Mouse (Mus musculus): ENCODE data around the gene Epas1. TPM values are rescaled to one million over a fixed set of nuclear protein-coding genes. Genes with fewer than 3 reads are reported as not detected.

Gene Epas1
- polyA plus RNA-seq, 1 experiment from 2014 or later, result 12.6 TPM

DNA sequence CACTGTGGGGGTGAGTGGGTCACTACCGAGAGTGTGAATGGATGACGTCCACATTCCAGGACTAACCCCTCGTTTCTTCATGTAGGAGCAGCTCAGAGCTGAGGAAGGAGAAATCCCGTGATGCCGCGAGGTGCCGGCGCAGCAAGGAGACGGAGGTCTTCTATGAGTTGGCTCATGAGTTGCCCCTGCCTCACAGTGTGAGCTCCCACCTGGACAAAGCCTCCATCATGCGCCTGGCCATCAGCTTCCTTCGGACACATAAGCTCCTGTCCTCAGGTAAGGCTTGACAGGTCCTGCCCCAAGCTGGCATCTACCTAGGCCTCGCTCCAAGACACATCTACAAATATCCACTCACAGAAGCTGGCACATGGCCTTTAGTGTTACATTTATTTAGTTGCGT is 43.5 kb downstream of the Epas1 start:
- Histone ChIP-seq H3K27ac (no peak overlapping the region), H3K9ac (no peak overlapping the region), H3K4me2 (replicated peaks) (no peak overlapping the region), H3K4me3 (replicated peaks; ENCODE audit: low read length) (no peak overlapping the region), H3K9me3 (ENCODE audit: control insufficient read depth, low read length) (no peaks in the 10 kb centered on the region), H3K4me1 (replicated peaks; ENCODE audit: control insufficient read depth, insufficient read depth, low read length) (no peaks in the 10 kb centered on the region), H3K27me3 (ENCODE audit: control insufficient read depth, insufficient read depth, low read length) (no peaks in the 10 kb centered on the region), H3K36me3 (replicated peaks; ENCODE audit: control insufficient read depth, insufficient read depth) (no peaks in the 10 kb centered on the region)
- DNase-seq (ENCODE audit: low spot score) (no peak), ATAC-seq (ENCODE audit: low FRiP score) (no peak)
- WGBS, result 93% methylated on average over 13 of the region's 13 CpGs

DNA sequence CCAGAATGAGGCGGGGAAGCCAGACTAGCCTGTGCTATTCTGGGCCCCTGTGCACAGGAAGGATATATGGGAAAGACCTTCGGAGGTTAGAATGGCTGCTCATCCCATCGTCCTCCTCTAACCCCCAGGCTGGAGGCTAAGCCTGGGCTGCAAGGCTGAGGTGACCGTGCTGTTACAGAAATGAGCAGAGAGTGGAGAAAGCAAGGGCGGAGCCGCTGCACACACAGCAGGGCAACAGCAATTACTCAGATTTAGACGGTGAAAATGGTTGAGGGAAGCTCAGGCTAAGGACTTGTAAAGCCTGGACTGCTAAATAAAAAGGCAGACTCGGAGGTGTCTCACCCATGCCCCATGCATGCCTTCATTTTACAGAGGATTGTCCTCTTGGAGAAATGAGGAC is 45.0 kb downstream of the Epas1 start:
- ATAC-seq (ENCODE audit: low FRiP score) (no peak), DNase-seq (ENCODE audit: low spot score) (no peak)
- Histone ChIP-seq H3K4me3 (replicated peaks; ENCODE audit: low read length) (no peak overlapping the region), H3K36me3 (replicated peaks; ENCODE audit: control insufficient read depth, insufficient read depth) (no peaks in the 10 kb centered on the region), H3K9ac (no peak overlapping the region), H3K4me1 (replicated peaks; ENCODE audit: control insufficient read depth, insufficient read depth, low read length) (no peaks in the 10 kb centered on the region; the same call in 1 of the 2 replicates), H3K27ac (no peak overlapping the region), H3K27me3 (ENCODE audit: control insufficient read depth, insufficient read depth, low read length) (no peaks in the 10 kb centered on the region), H3K4me2 (replicated peaks) (no peak overlapping the region), H3K9me3 (ENCODE audit: control insufficient read depth, low read length) (no peaks in the 10 kb centered on the region)
- 66% methylated on average over 8 of the region's 8 CpGs for WGBS

DNA sequence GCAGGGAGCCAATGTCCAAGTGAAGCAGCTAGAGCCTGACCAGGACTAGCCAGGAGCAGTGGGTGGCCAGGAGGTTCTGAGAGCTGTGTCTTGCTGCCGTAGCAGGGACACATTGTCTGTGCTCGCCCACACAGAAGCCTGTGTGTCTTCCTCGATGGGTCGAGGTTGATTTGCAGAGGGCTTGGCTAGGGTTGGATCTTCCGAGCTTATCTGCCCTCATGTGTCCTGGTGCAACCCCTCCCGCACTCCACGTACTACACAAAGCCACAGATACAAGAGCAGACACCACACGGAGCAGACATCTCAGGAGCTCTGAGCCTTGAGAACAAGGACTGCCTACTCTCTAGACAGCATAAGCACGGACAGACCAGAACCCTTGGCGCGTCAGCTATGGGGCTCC is 45.5 kb downstream of the Epas1 start:
- no peak overlapping the region for H3K27ac ChIP-seq

DNA sequence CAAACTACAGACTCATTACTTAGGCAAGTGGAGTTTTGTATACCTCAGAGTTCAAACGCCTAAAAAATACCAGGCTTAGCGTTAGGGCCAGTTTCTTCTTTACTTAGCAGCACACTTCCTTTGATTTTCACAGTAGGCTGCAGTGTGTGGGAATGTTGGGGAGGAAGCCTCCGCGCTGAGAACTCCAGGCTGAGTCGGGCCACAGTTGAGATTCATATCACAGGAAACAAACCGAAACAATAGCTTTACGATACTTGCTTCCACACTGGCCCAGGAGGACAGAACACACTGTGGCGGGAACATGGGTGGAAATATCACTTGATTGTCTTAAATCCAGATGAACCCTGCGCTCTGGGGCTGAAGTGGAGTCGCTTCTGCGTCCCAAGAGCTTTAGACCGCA is 47.0 kb downstream of the Epas1 start:
- Histone ChIP-seq H3K27ac (peak overlapping the region; percentile 26; the same call in 1 of the 2 replicates), H3K4me2 (replicated peaks) (no peak overlapping the region), H3K9ac (no peak overlapping the region), H3K9me3 (ENCODE audit: control insufficient read depth, low read length) (no peaks in the 10 kb centered on the region), H3K36me3 (replicated peaks; ENCODE audit: control insufficient read depth, insufficient read depth) (no peaks in the 10 kb centered on the region), H3K27me3 (ENCODE audit: control insufficient read depth, insufficient read depth, low read length) (no peaks in the 10 kb centered on the region), H3K4me1 (replicated peaks; ENCODE audit: control insufficient read depth, insufficient read depth, low read length) (no peaks in the 10 kb centered on the region; the same call in 1 of the 2 replicates), H3K4me3 (replicated peaks; ENCODE audit: low read length) (no peak overlapping the region)
- DNase-seq (ENCODE audit: low spot score) (no peak), ATAC-seq (ENCODE audit: low FRiP score) (no peak)
- 77% methylated on average over 12 of the region's 12 CpGs for WGBS

More for the DNA sequence above, 45.5 kb downstream of the Epas1 start:
- no peaks in the 10 kb centered on the region for H3K27me3 ChIP-seq (ENCODE audit: control insufficient read depth, insufficient read depth, low read length)
- no peak for ATAC-seq (ENCODE audit: low FRiP score)
- 73% methylated on average over 11 of the region's 11 CpGs for WGBS
- H3K36me3 ChIP-seq (replicated peaks; ENCODE audit: control insufficient read depth, insufficient read depth), result no peaks in the 10 kb centered on the region
- no peak for DNase-seq (ENCODE audit: low spot score)
- no peak overlapping the region for H3K4me2 ChIP-seq (replicated peaks)
- H3K4me1 ChIP-seq (replicated peaks; ENCODE audit: control insufficient read depth, insufficient read depth, low read length), result no peaks in the 10 kb centered on the region; the same call in 1 of the 2 replicates
- no peak overlapping the region for H3K9ac ChIP-seq
- no peaks in the 10 kb centered on the region for H3K9me3 ChIP-seq (ENCODE audit: control insufficient read depth, low read length)
- H3K4me3 ChIP-seq (replicated peaks; ENCODE audit: low read length), result no peak overlapping the region

DNA sequence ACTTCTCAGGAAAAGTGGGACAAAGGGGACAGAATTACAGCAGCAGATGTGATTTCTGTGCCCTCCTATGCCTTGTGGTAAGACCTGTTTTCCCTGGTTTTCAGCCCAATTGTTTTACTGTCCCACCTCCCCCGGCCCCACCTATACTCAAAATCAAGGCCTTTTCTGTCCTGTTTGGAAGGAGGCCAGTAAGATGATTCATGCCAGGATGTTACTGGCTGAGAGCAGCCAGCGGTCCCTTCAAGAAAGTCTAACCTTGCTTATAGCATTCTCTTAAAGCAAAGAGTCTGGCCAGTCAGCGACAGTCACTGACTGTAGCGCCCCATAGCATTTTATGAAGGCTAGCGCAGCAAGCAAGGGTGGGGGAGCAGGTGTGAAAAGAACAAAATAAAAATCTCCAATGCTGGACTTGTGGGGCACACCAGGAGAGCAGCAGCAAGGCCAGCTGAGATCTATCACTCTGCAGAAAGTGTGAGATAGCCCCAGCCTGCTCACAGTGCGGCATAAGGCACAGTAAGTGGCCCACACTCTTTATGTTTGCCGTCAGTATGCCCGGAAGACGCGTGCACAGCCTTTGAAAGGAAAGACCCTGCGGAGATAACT is 47.8 kb downstream of the Epas1 start:
- no peak for ATAC-seq (ENCODE audit: low FRiP score)
- H3K9me3 ChIP-seq (ENCODE audit: control insufficient read depth, low read length), result no peaks in the 10 kb centered on the region
- no peak for DNase-seq (ENCODE audit: low spot score)
- 69% methylated on average over 11 of the region's 11 CpGs for WGBS
- H3K27ac ChIP-seq, result peak overlapping the region; percentile 27; the same call in 1 of the 2 replicates
- H3K36me3 ChIP-seq (replicated peaks; ENCODE audit: control insufficient read depth, insufficient read depth), result no peaks in the 10 kb centered on the region
- H3K27me3 ChIP-seq (ENCODE audit: control insufficient read depth, insufficient read depth, low read length), result no peaks in the 10 kb centered on the region
- no peak overlapping the region for H3K9ac ChIP-seq
- H3K4me2 ChIP-seq (replicated peaks), result no peak overlapping the region
- H3K4me3 ChIP-seq (replicated peaks; ENCODE audit: low read length), result no peak overlapping the region
- H3K4me1 ChIP-seq (replicated peaks; ENCODE audit: control insufficient read depth, insufficient read depth, low read length), result no peaks in the 10 kb centered on the region; the same call in 1 of the 2 replicates

DNA sequence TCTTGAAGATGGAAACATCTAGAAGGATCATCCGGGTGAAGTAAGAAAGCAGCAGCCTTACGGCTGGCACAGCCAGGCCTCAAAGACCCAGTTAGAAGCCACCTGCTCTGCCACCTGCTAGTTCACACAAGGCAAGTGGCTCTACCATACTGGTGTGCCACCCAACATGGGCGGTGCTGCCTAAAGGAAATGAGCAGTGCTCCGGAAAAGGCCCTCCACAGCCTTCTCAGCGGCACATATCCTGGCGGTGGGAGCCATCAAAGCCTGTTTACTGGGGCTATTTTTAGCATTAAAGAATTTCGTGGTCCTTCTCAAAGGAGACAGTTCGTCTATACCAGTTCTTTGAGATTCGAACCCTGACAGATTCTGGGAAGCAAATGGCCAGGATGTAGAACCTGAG is 48.4 kb downstream of the Epas1 start:
- Histone ChIP-seq H3K4me3 (replicated peaks; ENCODE audit: low read length) (no peak overlapping the region), H3K4me1 (replicated peaks; ENCODE audit: control insufficient read depth, insufficient read depth, low read length) (no peaks in the 10 kb centered on the region; the same call in 1 of the 2 replicates), H3K36me3 (replicated peaks; ENCODE audit: control insufficient read depth, insufficient read depth) (no peaks in the 10 kb centered on the region), H3K4me2 (replicated peaks) (no peak overlapping the region), H3K27ac (no peak overlapping the region), H3K9ac (no peak overlapping the region), H3K27me3 (ENCODE audit: control insufficient read depth, insufficient read depth, low read length) (no peaks in the 10 kb centered on the region), H3K9me3 (ENCODE audit: control insufficient read depth, low read length) (no peaks in the 10 kb centered on the region)
- DNase-seq (ENCODE audit: low spot score) (no peak), ATAC-seq (ENCODE audit: low FRiP score) (no peak)
- WGBS, result 75% methylated on average over 9 of the region's 9 CpGs

DNA sequence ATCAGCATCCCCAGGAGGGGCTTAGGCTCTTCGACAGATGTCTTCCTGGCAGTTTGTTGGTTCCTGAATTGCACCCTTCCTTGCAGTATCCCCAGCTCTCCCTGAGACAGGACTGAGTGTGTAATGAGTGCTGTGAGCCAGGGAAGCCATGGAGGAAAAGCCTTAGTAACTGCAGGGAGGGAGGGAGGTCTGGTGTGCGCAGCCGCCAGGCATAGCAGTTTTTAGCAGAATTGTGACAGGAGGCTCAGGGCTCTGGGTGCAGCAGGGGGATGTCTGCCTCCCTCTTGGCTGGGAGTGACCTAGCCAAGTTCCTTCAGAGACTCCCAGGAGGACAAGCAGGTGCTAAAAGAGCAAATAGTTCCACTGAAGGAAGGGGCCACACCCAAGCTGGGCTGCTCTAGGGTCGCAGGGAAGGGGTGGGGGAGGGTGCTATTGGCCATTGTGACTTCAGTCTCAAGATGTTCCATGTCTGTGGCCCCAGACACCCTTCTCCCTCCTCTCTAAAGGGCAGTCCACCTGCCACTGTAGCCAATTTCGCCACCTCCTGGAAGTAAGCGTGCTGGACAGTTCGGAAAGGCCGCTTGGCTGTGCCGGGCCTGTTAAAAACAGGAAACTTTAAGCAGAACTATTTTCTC is 49.0 kb downstream of the Epas1 start:
- ATAC-seq (ENCODE audit: low FRiP score), result no peak

DNA sequence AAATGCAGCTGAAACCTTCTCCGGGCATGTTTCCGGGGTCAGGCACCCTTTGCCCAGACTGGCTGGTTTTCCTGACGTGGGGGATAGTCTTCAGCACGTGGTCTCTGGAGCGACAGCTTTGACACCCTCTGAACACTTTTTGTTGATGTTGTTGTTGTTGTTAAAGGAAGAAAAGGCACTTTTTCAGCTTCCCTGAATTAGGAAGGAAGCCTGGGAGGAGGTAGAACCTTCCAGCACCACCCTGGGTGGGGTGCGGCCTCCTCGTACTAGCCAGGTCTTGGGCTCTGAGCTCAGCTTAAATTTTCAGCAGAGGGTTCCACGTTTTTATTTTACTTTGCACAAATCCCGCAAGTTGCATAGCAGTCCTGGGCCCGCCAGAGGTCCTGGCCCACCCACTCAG is 49.6 kb downstream of the Epas1 start:
- H3K36me3 ChIP-seq (replicated peaks; ENCODE audit: control insufficient read depth, insufficient read depth), result no peaks in the 10 kb centered on the region
- DNase-seq (ENCODE audit: low spot score), result no peak
- no peak for ATAC-seq (ENCODE audit: low FRiP score)
- H3K4me3 ChIP-seq (replicated peaks; ENCODE audit: low read length), result no peak overlapping the region
- no peak overlapping the region for H3K4me2 ChIP-seq (replicated peaks)
- H3K27me3 ChIP-seq (ENCODE audit: control insufficient read depth, insufficient read depth, low read length), result no peaks in the 10 kb centered on the region
- H3K9ac ChIP-seq, result no peak overlapping the region
- WGBS, result 85% methylated on average over 10 of the region's 10 CpGs
- no peak overlapping the region for H3K27ac ChIP-seq
- no peaks in the 10 kb centered on the region; the same call in 1 of the 2 replicates for H3K4me1 ChIP-seq (replicated peaks; ENCODE audit: control insufficient read depth, insufficient read depth, low read length)
- no peaks in the 10 kb centered on the region for H3K9me3 ChIP-seq (ENCODE audit: control insufficient read depth, low read length)

More for the DNA sequence above, 49.0 kb downstream of the Epas1 start:
- H3K9ac ChIP-seq, result no peak overlapping the region
- no peak for DNase-seq (ENCODE audit: low spot score)
- H3K27ac ChIP-seq, result no peak overlapping the region
- no peaks in the 10 kb centered on the region for H3K9me3 ChIP-seq (ENCODE audit: control insufficient read depth, low read length)
- no peak overlapping the region for H3K4me3 ChIP-seq (replicated peaks; ENCODE audit: low read length)
- H3K4me2 ChIP-seq (replicated peaks), result no peak overlapping the region
- no peaks in the 10 kb centered on the region for H3K36me3 ChIP-seq (replicated peaks; ENCODE audit: control insufficient read depth, insufficient read depth)
- H3K27me3 ChIP-seq (ENCODE audit: control insufficient read depth, insufficient read depth, low read length), result no peaks in the 10 kb centered on the region
- WGBS, result 71% methylated on average over 9 of the region's 9 CpGs
- H3K4me1 ChIP-seq (replicated peaks; ENCODE audit: control insufficient read depth, insufficient read depth, low read length), result no peaks in the 10 kb centered on the region; the same call in 1 of the 2 replicates

DNA sequence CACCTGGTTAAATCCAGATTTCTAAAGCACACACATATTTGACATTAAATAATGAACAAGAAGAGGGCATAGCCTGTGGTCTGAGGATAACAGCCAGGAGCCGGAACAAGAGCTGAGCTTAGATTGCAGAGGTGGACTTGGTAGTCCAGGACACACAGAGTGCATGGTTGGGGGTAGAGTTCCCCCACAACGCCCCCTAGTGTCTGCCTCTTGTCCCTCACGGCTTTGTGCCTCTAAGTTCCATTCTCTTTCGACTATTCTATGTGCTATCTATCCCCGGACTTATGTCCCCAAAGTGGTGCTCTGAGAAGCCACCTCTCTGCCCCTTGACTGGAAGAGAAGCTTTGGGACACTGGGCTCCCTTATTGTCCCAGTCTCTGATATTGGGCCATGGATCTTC is 50.2 kb downstream of the Epas1 start:
- no peak for DNase-seq (ENCODE audit: low spot score)
- no peaks in the 10 kb centered on the region for H3K36me3 ChIP-seq (replicated peaks; ENCODE audit: control insufficient read depth, insufficient read depth)
- no peak for ATAC-seq (ENCODE audit: low FRiP score)

More for the DNA sequence above, 50.2 kb downstream of the Epas1 start:
- no peaks in the 10 kb centered on the region for H3K27me3 ChIP-seq (ENCODE audit: control insufficient read depth, insufficient read depth, low read length)
- H3K4me1 ChIP-seq (replicated peaks; ENCODE audit: control insufficient read depth, insufficient read depth, low read length), result no peaks in the 10 kb centered on the region; the same call in 1 of the 2 replicates
- H3K9me3 ChIP-seq (ENCODE audit: control insufficient read depth, low read length), result no peaks in the 10 kb centered on the region
- 93% methylated on average over 5 of the region's 5 CpGs for WGBS
- no peak overlapping the region for H3K4me2 ChIP-seq (replicated peaks)
- H3K27ac ChIP-seq, result no peak overlapping the region
- H3K4me3 ChIP-seq (replicated peaks; ENCODE audit: low read length), result no peak overlapping the region
- H3K9ac ChIP-seq, result no peak overlapping the region
